Mouse (Mus musculus): ENCODE results near the gene Dhrs3. TPM values are rescaled to one million over a fixed set of nuclear protein-coding genes. Genes with fewer than 3 reads are reported as not detected.

Gene Dhrs3
- polyA plus RNA-seq, 1 experiment from 2014 or later, result 128 TPM

GRCm38 (mm10) chr4:144916520-144916919 is 23.9 kb downstream of the Dhrs3 start:
- peaks cover 31% of the 10 kb centered on the region for H3K36me3 ChIP-seq (ENCODE audit: control insufficient read depth, insufficient read depth, low read length)
- H3K9me3 ChIP-seq (ENCODE audit: control insufficient read depth, low read depth, low read length), result no peaks in the 10 kb centered on the region
- H3K4me1 ChIP-seq (ENCODE audit: control insufficient read depth, insufficient read depth, low read length), result no peaks in the 10 kb centered on the region
- H3K4me2 ChIP-seq (replicated peaks; ENCODE audit: low read depth, low read length), result no peak overlapping the region
- no peak for ATAC-seq (ENCODE audit: insufficient number of reproducible peaks, insufficient read depth, low FRiP score, low read depth)
- no peak overlapping the region for H3K4me3 ChIP-seq (ENCODE audit: low read depth, low read length)
- H3K9ac ChIP-seq (replicated peaks; ENCODE audit: low read depth, low read length), result no peak overlapping the region
- no peak overlapping the region for H3K27ac ChIP-seq (ENCODE audit: low read length)
- WGBS, result 89% methylated on average over 6 of the region's 6 CpGs
- no peaks in the 10 kb centered on the region for H3K27me3 ChIP-seq (ENCODE audit: control insufficient read depth, insufficient read depth, low read length)

GRCm38 (mm10) chr4:144917101-144917500 is 24.5 kb downstream of the Dhrs3 start:
- 69% methylated on average over 4 of the region's 4 CpGs for WGBS
- Histone ChIP-seq H3K27me3 (ENCODE audit: control insufficient read depth, insufficient read depth, low read length) (no peaks in the 10 kb centered on the region), H3K9ac (replicated peaks; ENCODE audit: low read depth, low read length) (no peak overlapping the region), H3K4me3 (ENCODE audit: low read depth, low read length) (no peak overlapping the region), H3K36me3 (ENCODE audit: control insufficient read depth, insufficient read depth, low read length) (peaks cover 34% of the 10 kb centered on the region), H3K9me3 (ENCODE audit: control insufficient read depth, low read depth, low read length) (no peaks in the 10 kb centered on the region), H3K4me2 (replicated peaks; ENCODE audit: low read depth, low read length) (no peak overlapping the region), H3K4me1 (ENCODE audit: control insufficient read depth, insufficient read depth, low read length) (no peaks in the 10 kb centered on the region), H3K27ac (ENCODE audit: low read length) (no peak overlapping the region)
- ATAC-seq (ENCODE audit: insufficient number of reproducible peaks, insufficient read depth, low FRiP score, low read depth), result no peak

DNA sequence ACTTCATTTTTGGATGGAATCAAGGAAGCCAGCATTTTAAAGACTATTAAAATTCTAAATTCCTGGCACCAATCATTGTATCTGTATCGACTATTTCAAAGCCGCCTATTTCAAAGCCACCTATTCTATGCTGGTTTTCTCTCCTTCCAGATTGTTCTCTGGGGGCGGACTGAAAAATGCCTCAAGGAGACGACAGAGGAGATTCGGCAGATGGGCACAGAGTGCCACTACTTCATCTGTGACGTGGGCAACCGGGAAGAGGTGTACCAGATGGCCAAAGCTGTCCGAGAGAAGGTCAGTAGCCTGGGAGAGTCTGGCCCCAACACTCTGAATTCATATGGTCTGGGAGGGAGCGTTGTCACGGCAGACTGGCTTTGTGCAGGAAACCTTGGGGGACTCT is 25.9 kb downstream of the Dhrs3 start:
- WGBS, result 93% methylated on average over 10 of the region's 10 CpGs
- Histone ChIP-seq H3K36me3 (ENCODE audit: control insufficient read depth, insufficient read depth, low read length) (peaks cover 46% of the 10 kb centered on the region), H3K4me1 (ENCODE audit: control insufficient read depth, insufficient read depth, low read length) (no peaks in the 10 kb centered on the region), H3K27ac (ENCODE audit: low read length) (no peak overlapping the region), H3K4me3 (ENCODE audit: low read depth, low read length) (no peak overlapping the region), H3K4me2 (replicated peaks; ENCODE audit: low read depth, low read length) (no peak overlapping the region), H3K9me3 (ENCODE audit: control insufficient read depth, low read depth, low read length) (no peaks in the 10 kb centered on the region), H3K27me3 (ENCODE audit: control insufficient read depth, insufficient read depth, low read length) (no peaks in the 10 kb centered on the region), H3K9ac (replicated peaks; ENCODE audit: low read depth, low read length) (no peak overlapping the region)
- ATAC-seq (ENCODE audit: insufficient number of reproducible peaks, insufficient read depth, low FRiP score, low read depth), result no peak

DNA sequence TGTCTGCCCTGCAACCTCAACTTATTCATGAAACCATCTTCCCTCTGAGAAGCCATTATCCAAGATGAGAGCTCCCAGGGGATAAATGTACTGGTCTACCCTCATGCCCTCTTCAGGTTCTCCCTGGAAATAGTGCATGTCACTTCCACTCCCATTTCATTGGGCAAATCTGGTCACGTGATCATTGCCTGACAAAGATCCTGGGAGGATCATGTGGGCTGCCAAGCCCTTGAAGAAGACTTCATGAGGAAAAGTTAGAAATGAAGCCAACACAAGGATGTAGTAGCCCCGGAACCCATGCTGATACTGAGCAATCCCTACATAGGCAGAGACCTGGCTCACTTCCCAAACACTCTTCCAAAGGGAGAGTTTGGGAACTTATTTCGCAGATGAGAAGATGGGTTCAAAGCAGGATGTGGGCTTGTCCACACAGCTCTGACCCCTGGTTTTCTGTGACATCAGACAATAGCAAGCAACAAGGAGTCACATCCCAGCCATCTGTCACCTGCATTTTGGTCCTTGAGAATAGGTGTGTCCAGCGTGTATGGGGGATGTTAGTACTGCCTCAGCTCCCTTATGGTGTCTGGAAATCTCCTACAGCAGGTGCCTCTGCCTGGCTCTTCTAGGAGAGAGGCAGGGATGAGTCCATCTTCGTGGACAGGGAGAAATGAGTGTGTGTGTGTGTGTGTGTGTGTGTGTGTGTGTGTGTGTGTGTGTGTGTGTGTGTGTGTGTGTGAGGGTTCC is 36.2 kb downstream of the Dhrs3 start:
- Histone ChIP-seq H3K27ac (ENCODE audit: low read length) (no peak overlapping the region), H3K9me3 (ENCODE audit: control insufficient read depth, low read depth, low read length) (no peaks in the 10 kb centered on the region), H3K4me2 (replicated peaks; ENCODE audit: low read depth, low read length) (no peak overlapping the region), H3K4me1 (ENCODE audit: control insufficient read depth, insufficient read depth, low read length) (peaks cover 15% of the 10 kb centered on the region), H3K27me3 (ENCODE audit: control insufficient read depth, insufficient read depth, low read length) (no peaks in the 10 kb centered on the region), H3K9ac (replicated peaks; ENCODE audit: low read depth, low read length) (no peak overlapping the region), H3K4me3 (ENCODE audit: low read depth, low read length) (no peak overlapping the region), H3K36me3 (ENCODE audit: control insufficient read depth, insufficient read depth, low read length) (peaks cover 13% of the 10 kb centered on the region)
- no peak for ATAC-seq (ENCODE audit: insufficient number of reproducible peaks, insufficient read depth, low FRiP score, low read depth)
- WGBS, result 80% methylated on average over 5 of the region's 5 CpGs

DNA sequence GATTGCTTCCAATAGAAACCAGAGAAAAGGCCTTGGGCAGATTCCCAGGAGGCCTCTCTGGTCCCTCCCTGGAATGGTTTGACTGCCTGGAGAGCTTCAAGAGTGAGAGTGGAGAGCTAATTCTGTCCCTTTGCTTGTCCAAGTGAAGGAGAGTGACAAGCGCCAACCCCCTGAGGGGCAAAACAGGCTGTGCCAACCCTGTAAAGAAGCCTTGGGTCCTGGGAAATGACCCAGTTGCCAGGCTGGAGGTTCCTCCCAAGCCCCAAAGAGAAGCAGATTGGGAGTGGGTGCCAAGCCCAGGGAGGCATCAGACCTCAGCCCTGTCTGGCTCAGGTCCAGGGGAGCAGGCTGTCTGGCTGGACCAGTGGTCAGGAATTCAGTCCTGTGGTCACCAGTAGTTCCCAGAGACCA is 37.2 kb downstream of the Dhrs3 start:
- ATAC-seq (ENCODE audit: insufficient number of reproducible peaks, insufficient read depth, low FRiP score, low read depth), result no peak
- WGBS, result 96% methylated on average over 1 of the region's 1 CpGs
- Histone ChIP-seq H3K9me3 (ENCODE audit: control insufficient read depth, low read depth, low read length) (no peaks in the 10 kb centered on the region), H3K4me2 (replicated peaks; ENCODE audit: low read depth, low read length) (no peak overlapping the region), H3K4me3 (ENCODE audit: low read depth, low read length) (no peak overlapping the region), H3K9ac (replicated peaks; ENCODE audit: low read depth, low read length) (no peak overlapping the region), H3K36me3 (ENCODE audit: control insufficient read depth, insufficient read depth, low read length) (peaks cover 13% of the 10 kb centered on the region), H3K27me3 (ENCODE audit: control insufficient read depth, insufficient read depth, low read length) (no peaks in the 10 kb centered on the region), H3K4me1 (ENCODE audit: control insufficient read depth, insufficient read depth, low read length) (peaks cover 15% of the 10 kb centered on the region), H3K27ac (ENCODE audit: low read length) (peak overlapping the region; percentile 78)

- H3K4me1 ChIP-seq (ENCODE audit: control insufficient read depth, insufficient read depth, low read length), result peaks cover 15% of the 10 kb centered on the region
- peaks cover 13% of the 10 kb centered on the region for H3K36me3 ChIP-seq (ENCODE audit: control insufficient read depth, insufficient read depth, low read length)
- no peaks in the 10 kb centered on the region for H3K9me3 ChIP-seq (ENCODE audit: control insufficient read depth, low read depth, low read length)
- H3K4me3 ChIP-seq (ENCODE audit: low read depth, low read length), result no peak overlapping the region
- H3K27me3 ChIP-seq (ENCODE audit: control insufficient read depth, insufficient read depth, low read length), result no peaks in the 10 kb centered on the region
- 15% methylated on average over 10 of the region's 10 CpGs for WGBS
- ATAC-seq (ENCODE audit: insufficient number of reproducible peaks, insufficient read depth, low FRiP score, low read depth), result peak; percentile 78; the same call in 1 of the 2 replicates
- peak overlapping the region; percentile 78 for H3K27ac ChIP-seq (ENCODE audit: low read length)
- no peak overlapping the region for H3K9ac ChIP-seq (replicated peaks; ENCODE audit: low read depth, low read length)
- H3K4me2 ChIP-seq (replicated peaks; ENCODE audit: low read depth, low read length), result 0 out of 2 replicates have a peak overlapping the region, but pooled peaks have one; percentile 3
These were observed 37.7 kb downstream of the Dhrs3 start for GRCm38 (mm10) chr4:144930366-144930765.

DNA sequence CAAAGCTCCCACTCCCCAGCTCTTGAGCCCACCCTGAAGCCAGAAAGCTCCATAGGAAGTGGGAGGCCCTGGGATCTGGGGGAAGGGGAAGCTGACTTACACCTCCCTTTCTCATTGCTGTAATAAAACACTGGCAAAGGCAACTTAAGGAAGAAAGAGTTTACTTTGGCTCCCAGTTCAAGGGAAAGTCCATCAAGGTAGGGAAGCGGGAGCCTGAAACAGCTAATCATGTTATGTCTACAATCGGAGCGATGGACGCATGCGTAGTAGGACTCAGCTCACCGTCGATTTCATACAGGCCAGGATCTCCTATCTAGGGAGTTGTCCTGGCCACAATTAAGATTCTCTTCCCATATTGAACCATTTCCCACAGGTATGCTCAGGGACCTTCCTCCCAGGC is 38.5 kb downstream of the Dhrs3 start:
- WGBS, result 93% methylated on average over 7 of the region's 7 CpGs
- H3K36me3 ChIP-seq (ENCODE audit: control insufficient read depth, insufficient read depth, low read length), result peaks cover 9% of the 10 kb centered on the region
- H3K27me3 ChIP-seq (ENCODE audit: control insufficient read depth, insufficient read depth, low read length), result no peaks in the 10 kb centered on the region
- H3K9me3 ChIP-seq (ENCODE audit: control insufficient read depth, low read depth, low read length), result no peaks in the 10 kb centered on the region
- H3K4me2 ChIP-seq (replicated peaks; ENCODE audit: low read depth, low read length), result no peak overlapping the region
- ATAC-seq (ENCODE audit: insufficient number of reproducible peaks, insufficient read depth, low FRiP score, low read depth), result no peak
- H3K4me3 ChIP-seq (ENCODE audit: low read depth, low read length), result no peak overlapping the region
- H3K27ac ChIP-seq (ENCODE audit: low read length), result no peak overlapping the region
- no peak overlapping the region for H3K9ac ChIP-seq (replicated peaks; ENCODE audit: low read depth, low read length)
- peaks cover 15% of the 10 kb centered on the region for H3K4me1 ChIP-seq (ENCODE audit: control insufficient read depth, insufficient read depth, low read length)

- no peak overlapping the region for H3K4me3 ChIP-seq (ENCODE audit: low read depth, low read length)
- H3K4me1 ChIP-seq (ENCODE audit: control insufficient read depth, insufficient read depth, low read length), result peaks cover 14% of the 10 kb centered on the region
- no peak for ATAC-seq (ENCODE audit: insufficient number of reproducible peaks, insufficient read depth, low FRiP score, low read depth)
- WGBS, result 8% methylated on average over 1 of the region's 1 CpGs
- no peaks in the 10 kb centered on the region for H3K36me3 ChIP-seq (ENCODE audit: control insufficient read depth, insufficient read depth, low read length)
- H3K27ac ChIP-seq (ENCODE audit: low read length), result no peak overlapping the region
- no peaks in the 10 kb centered on the region for H3K9me3 ChIP-seq (ENCODE audit: control insufficient read depth, low read depth, low read length)
- no peaks in the 10 kb centered on the region for H3K27me3 ChIP-seq (ENCODE audit: control insufficient read depth, insufficient read depth, low read length)
- no peak overlapping the region for H3K4me2 ChIP-seq (replicated peaks; ENCODE audit: low read depth, low read length)
- H3K9ac ChIP-seq (replicated peaks; ENCODE audit: low read depth, low read length), result no peak overlapping the region
These were observed 41.9 kb downstream of the Dhrs3 start for GRCm38 (mm10) chr4:144934501-144934900.
